Mouse (Mus musculus): ENCODE data around the gene Pzp.

DNA sequence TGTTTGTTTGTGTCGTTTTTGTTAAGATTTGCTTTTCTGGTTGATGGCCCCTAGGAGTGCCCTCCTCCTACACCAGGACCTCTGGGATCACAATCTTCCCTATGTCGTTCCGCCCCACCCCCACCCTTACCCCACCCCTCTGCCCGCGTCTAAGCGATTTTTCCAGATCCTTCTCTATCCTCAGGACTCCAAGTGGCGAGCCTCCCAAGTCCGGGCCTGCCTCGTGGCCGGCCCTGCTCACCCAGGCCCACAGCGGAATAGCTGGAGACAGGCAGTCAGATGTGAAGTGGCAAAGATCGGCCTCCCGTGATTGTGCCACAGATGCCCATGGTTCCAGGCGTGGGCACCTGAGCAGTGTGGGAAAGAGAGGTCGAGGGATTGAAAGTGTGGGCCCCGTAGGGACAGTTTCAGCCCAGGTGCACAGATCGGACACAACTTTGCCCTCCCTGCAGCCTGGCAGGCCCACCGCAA is 87.6 kb downstream of the Pzp start:
- TF ChIP-seq EP300 (IDR thresholded peaks at IDR 0.05; ENCODE audit: low read length) (no peak), ELF1 (IDR thresholded peaks at IDR 0.05; ENCODE audit: low read depth, low read length) (no peak), ZKSCAN1 (IDR thresholded peaks at IDR 0.05; ENCODE audit: borderline replicate concordance, low read depth, low read length) (no peak), POLR2A (IDR thresholded peaks at IDR 0.05; ENCODE audit: low read depth, low read length) (no peak)
